Mouse (Mus musculus) ZHBTc4 (cell line): ENCODE measurements at regions not wholly inside any gene's neighbourhood (a gene's known extent, or its start where the extent isn't known, plus 50 kb on each side); places are given as distances from the start of the nearest gene placed in this dataset.
"Not testable (repeated sequence)": the region's sequence is repeated elsewhere in the genome, so short reads cannot be mapped to it uniquely, and the experiment has no call there.

Experiments
- DNase-seq: peaks from one replicate; pipeline ENCODE4 v3.0.0-alpha.2; 2011; ENCODE audit warnings: low read depth, low spot score

DNA sequence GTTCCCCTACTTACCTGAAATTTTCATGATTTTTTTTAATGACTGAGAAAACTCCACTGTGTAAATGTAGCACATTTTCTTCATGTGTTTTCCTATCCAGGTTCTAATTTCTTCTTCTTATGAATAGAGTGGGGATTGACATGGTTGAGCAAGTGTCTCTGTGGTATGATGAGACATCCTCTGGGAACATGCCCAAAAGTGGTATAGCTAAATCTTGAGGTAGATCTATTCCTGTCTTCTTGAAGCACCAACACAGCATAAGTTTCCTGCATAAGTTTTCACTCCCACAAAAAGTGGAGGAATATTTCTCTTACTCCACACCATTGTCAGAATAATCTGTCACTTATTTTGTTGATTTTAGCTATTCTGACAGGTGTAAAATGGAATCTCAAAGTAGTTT, 161.1 kb upstream of the Oprm1 start:
- no peak for DNase-seq

DNA sequence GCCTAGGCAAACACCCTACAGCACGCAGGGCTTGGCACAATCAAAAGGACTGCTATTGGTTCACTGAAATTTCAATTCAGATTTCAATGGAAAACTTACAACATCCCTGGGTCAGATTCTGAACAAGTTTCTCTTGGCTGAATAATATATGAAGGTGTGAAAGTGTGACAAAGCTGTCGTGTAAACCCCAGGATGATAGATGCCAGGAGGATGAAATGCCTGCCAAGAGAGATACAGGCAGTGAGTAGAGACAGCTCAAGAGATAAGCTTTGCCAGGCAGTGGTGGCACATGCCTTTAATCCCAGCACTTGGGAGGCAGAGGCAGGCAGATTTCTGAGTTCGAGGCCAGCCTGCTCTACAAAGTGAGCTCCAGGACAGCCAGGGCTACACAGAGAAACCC, 159.7 kb upstream of the Oprm1 start:
- DNase-seq, result not testable (repeated sequence)

DNA sequence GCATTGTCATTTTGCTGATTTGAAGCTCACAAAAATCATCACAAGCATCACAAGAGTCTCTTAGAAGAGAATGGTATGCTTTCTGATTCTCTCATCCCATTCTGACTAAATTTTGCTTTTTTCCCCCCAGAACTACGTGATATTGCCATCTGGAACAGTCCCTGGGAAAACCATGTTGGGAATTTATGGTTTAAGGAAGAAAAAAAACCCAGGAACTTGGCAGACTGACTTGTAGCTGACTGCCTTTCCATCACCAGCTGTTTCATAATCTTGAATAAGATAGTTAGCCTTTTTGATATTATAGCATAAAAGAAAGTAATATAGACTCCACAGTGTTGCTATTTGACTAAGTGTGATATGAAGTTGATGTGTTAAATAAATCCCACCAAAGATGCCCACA, 110.7 kb upstream of the Oprm1 start:
- no peak for DNase-seq

DNA sequence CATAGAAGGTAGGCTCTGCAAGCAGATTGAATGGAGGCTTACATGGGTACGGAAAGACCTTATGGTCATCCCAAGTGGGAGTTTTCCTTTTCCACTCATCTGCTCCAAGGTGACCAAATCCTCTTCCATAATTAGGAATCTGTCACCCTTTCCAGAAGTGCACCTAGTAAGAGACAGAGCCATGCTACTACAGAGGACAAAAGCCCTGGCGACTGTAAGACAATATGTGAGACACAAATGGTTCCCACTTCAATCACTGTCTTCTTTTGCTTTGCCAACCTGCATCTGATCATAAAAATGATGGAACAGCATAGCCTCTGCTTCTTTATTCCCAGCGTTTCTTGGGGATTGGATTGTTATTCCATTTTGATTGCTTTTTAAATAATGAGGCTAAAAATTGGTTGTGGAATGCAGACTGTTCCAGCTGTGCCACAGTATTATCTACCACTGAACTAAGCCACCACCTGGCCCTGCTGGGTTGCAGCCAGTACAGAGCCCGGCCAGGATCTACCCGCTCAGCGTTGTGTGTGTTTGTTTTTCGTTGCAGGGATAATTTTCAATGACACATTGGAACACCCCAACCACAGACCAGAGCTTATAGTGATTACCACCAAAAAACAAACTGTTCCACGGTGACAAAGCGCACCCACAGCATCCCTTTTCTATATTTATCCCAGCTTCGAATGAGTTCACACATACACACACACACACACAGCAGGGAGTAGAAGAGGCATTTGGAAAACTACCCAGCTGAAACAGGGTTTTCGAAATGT, 72.8 kb upstream of the Oprm1 start:
- DNase-seq, result no peak

DNA sequence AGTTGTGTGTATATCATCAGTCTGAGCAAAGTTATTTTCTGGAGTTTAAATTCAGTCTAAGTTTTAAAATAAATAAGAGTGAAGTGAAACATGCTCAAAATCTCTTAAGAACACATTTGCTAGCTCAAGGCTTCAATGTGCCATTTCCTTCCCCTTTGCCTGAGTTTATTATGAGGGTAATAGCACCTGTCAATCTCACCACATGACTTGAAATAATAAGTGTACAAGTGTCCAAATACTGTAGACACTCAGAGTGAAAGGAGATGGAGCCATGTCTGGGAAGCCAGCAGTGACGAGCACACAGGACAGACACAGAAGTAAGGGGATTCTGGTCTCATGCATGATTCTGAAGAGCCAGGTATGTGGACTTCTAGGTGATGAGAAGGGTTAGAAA, 72.2 kb upstream of the Oprm1 start:
- no peak for DNase-seq
